Mouse (Mus musculus): ENCODE data around the gene Rps6ka5.

The Rps6ka5 gene

DNA sequence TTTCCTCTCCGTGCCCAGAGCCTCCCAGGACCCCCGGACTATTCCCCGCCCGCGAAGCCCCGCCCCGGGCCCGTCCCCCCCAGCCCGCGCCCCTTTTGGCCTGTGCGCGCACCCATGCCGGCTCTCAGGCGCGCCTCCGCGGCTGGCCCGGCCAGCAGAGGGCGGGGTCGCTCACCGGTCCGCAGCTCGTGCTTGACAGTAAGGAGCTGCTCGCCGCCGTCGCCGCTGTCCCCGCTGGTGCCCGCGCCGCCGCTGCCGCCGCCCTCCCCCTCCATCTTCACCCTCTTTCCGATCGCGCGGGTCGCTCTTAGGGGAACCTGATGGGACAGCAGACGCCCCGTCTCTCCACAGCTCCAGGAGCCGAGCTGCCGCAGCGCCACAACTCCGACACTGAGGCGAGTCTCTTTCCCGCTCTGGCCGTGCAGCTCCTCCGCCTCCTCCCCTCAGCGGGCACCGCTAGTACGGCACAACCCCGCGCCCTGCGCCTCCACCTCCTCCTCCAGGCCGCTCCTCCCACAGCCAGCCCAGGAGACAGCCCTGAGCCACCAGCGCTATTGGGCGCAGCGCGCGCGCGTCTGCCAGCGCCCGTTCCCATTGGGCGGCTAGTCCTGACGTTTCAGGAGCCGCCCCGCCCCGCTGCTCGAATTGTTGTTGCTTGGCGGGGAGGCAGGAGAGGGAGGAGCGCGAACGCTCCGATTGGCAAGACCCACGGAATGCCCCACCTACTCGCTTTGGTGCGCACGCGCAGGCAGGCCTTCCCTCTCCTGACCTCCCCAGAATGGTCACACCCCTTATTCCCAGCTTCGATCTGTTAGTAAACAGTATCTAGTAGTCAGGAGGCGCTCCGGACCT lies 2.0 kb downstream of the Rps6ka5 start:
- DNase-seq, result peak; percentile 98 to 99

DNA sequence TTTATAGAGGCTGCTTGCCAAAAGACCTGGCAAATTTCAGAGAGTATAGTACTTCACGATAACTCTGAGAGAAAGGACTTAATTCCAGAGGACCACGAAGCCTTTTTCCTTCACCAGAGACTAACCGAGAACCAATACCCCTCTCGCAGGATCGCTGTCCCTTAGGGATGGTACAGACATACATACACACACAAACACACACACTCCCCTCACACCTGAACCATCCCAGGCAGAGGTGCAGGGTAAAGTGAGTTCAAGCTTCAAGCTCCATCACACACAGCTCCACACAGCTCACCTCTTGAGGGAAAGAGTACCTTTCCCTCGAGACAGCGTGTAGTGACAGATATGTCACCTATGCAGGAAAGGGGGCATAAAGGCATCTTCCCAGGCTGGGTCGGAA lies 2.6 kb downstream of the Rps6ka5 start:
- no peak for DNase-seq

DNA sequence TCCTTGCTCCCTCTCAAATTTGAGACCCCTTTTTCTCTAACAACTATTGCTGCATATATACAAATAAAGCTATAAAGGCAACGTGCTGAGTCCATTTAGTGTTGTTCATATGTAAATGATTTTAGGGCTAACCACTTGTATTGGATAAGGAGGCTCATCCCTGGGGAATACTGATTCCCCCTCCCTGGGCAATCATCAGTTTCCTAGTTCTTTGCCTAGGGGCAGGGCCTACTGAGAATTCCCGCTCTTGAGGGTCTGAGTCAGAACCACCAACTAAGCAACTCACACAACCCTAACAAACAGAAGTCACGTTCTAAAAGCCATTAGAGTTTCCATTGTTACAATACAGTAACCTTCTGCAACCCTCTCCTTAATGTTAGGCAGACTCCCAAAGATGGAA lies 6.0 kb downstream of the Rps6ka5 start:
- DNase-seq, result no peak

DNA sequence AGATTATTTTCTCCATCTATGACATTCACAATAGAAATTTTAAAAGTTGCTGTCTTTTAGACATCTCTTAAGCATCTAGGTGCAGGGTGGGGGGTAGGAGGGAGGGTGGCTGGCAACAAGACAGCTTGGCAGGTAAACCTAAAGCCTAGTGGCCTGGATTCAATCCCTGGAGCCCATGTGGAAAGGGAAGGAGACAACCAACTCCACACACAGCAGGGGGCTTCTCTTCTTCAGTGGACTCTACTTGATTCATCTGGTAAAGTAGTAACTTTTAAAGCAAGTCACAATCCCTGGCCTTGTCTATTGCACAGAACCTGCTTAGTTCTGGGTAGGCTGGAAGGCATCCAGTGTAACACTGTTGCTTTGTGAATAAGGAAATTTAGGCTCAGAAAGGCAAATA lies 9.3 kb downstream of the Rps6ka5 start:
- DNase-seq, result peak; percentile 45 to 60

DNA sequence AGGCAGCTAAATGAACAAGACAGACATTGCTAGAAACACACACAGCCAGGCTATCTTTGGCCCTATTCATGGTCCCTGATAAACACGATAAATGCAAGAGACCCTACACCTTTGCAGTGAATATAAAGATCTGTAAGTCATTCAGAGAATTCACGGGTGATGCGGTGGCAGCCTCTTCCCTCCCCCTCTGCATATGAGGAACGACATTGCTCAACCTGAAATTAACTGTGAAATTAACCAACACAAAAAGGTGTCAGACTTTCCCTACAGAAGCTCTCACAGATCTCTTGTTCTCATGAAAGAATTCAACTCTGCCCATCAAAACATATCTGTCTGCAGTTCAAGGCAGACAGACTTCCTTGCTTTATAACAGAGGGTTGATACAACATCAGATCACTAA lies 9.8 kb downstream of the Rps6ka5 start:
- no peak for DNase-seq

DNA sequence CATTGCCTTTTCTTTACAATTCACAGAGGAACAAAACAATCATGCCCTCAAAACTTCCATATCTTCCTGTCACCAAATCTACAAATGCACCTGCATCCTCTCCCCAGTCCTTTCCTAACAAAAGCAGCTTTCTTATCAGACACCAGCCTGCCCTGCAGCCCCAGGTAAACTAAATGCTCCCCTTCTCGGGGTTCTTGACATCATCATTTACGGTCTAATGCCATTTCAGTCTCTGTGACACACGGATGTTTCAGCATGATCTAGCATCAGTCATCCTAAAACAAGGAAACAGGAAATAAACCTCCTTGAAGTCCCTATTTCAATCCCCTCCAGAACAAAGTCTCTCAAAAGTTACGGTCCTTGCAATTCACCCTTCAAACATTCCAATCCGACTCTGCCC lies 15.0 kb downstream of the Rps6ka5 start:
- no peak for DNase-seq

DNA sequence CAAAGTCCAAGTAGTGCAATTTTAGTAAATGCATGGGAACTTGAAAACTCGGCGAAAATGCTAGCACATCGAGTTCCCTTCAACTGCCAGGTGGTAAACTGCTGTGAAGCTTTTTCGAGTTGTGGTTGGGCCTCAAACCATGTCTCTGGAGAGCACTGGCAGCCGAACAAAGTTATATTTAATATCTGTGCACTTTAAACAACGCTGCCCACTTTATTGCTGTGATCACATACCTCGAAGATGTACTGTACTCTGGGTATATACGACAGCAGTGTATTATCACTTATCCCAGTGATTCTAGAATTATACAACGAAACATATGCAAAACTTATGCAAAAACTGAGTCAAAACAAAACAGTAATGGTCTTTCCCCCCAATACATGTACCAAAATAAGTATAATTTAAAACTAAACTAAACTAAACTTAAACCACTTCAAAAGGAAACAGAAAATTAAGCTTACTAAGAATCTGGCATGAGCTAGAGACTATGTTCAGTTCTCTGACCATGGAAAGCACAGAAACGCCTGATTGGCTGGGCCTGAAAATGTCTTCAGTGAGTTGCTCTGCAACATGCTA lies 15.6 kb downstream of the Rps6ka5 start:
- no peak for DNase-seq

DNA sequence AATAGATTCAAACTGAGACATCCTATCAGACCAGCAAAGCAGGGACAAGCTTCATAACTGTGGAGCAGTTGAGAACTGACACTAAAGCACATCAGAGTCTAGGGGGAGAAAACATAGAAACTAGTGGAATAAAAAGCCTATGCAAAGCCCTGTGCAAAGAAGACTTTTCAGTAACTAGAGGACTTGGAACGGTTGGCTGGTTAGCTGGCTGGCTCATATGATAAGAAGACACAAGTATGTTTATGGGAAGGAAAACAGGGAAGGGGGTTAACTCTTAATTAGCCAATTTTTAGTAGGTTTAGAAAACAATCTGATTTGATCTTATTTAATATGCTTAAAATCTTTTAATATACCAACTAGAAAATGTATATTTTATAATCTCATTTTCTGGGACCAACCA lies 16.4 kb downstream of the Rps6ka5 start:
- no peak for DNase-seq

DNA sequence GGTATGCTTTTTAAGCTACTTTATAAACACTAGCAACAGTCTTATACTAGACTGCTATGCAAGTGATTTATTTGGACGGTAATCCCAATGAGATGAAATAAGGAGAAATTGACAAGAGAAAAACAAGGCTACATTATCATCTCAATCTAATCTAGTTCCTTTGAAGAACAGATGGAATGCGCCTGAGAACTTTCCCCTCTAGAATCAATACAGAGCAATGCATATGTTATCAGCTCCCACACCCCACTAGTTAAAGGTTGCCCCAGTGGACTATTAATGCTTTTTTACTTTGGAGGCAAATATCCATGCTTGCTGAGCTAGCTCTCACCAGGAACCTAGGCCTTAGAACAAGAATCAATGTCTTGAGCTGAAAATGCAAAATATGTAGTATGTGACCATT lies 19.5 kb downstream of the Rps6ka5 start:
- DNase-seq, result no peak

DNA sequence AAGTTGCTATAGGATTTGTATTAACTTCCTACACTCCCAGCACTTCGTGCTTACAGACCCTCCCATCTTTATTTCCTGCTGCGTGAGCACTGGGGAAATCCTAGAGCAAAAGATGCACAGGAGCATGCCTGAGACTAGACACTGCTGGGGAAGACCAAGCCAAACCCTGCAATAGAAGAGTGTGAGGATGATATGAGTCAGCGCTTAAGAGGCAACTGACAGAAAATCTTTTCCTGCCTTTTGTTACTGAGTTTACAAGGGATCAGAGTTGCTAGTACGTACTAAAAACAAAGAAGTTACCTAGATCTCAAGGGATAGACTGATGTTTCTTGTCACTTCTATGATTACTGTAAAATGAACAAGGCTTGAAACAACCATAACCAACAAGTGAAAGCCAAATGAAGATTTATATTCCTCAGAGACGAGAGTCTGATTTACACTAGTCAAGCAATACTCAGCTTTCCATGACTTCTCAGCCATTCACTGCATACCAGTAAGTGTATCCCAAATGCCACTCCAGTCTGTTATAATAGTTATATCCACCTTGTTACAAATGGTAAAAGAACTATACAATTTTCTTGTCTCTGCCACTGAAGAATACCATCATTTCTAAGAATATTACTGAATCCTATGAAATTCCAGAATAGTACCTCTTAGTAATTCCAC lies 21.6 kb downstream of the Rps6ka5 start:
- DNase-seq, result no peak

DNA sequence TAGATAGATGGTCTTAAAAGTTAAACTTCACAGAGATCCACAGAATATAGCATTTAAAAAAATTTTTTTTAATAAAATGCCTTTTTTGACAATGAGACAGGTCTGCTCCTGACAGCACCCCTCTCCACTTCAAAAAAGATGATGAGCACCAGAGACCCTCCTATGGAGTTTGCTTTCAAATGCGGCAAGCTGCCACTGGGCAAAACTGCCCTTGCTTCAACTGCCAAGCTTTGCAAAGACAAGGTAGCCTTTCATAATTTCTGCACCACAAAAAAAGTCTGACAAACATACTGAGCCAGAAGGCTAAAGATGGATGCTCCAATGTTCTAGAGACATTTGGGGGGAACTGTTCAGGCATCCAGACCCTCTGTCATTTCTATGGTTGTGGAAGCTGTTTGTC lies 28.8 kb downstream of the Rps6ka5 start:
- no peak for DNase-seq

DNA sequence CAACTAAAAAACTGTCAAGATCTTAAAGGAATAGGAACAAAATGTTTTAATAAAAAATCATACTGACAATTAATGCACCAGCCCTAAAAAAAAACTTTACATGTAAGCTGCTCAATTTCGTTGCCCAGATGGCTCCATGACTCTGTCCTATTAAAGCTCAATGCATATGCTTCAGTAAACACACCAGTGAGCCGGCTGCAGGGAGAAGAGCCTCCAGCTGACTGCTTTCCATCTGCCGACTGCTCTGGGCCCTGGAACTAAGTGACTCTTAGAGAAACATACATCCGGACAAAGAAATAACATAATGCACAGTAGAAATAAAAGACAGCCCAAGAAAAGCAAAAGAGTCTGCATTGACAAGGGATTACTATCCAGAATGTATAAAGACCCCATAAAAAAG lies 30.2 kb downstream of the Rps6ka5 start:
- peak; percentile 64 to 68 for DNase-seq

DNA sequence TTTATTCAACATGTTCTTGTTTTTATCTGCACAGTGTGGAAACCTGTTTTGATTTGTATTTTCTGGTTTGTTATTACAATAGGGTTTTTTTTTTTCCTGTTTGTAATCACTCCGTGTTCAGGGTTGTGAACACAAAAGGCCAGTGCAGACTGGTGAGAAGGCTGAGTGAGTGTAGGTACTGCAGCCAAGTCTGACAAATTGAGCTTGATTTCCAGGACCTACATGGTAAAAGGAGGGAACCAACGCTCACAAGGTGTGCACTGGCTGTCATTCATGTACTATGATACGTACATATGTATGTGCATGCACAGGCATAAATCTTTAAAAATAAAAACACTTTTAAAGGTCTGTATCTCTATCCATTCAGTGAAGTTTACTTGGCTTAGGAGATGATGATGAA lies 31.5 kb downstream of the Rps6ka5 start:
- DNase-seq, result no peak

DNA sequence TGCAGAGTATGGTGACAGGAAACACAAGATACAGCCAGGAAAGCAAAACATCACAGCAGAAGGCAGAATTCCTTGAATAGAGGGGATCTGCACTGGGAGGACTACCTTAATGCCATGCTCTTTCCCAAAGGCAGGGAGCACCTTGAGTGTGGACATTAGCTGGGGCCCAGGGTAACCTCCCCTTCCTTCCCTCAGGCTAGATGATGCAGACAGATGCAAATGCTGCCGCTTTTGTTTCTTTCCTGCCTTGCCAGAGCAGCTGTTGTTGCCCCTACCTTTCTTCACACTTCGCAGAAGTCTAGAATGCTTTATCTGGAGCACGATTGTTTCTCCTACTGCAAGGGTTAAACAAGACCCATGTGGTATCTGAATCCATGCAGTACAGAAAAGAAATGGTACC lies 34.6 kb downstream of the Rps6ka5 start:
- no peak for DNase-seq

DNA sequence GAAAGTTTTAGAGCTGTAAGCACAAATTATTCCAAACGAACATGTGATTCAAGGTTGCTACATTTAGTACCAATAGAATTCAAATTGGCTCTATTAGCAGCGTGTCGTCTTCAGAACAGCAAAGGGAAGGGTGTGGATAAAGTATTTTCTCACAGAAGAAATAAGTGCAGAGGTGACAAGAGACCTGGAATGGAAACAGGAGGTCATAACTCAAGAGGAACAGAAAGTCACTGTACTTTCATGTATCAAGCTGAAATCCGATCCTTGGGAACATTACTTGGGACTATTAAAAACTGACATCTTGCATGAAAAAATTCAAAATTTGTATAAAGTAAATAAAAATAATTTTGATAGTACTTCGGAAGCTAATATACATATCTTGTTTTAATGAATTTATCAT lies 36.3 kb downstream of the Rps6ka5 start:
- DNase-seq, result no peak

DNA sequence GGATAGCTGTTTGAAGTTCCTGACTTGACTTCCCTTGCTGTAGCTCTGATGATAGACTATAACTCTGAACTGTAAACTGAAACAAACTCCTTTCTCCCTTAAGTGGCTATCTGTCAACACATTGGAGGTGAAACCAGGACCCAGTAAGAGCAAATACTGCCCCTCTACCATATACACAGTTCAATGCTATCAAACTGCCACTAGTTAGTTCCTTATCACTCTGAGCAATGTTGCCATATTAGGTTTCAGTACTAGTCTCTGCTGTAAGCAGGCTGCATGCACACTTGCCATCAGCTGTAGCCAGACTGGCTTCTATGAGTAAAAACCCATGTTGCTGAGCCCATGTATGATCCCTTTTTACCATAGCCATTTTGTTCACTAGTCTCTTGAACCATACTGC lies 38.6 kb downstream of the Rps6ka5 start:
- DNase-seq, result no peak

DNA sequence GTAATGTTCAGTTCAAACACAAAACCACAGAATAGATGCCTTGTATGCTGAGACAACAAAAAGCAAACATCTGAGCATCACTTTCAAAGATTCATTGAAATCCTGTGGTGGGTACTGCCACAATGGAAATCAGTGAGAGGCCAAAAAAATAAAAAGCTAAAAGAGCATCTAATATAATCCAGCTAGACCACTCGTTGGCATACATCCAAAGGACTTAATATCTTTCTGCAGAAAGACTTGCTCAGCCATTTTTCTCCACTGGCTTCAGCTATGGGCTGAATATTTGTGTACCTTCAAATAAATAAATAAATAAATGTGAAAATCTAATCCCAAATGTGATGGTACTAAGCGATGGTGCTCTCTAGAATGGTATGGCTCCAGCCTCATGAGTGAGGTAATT lies 39.8 kb downstream of the Rps6ka5 start:
- DNase-seq, result no peak

DNA sequence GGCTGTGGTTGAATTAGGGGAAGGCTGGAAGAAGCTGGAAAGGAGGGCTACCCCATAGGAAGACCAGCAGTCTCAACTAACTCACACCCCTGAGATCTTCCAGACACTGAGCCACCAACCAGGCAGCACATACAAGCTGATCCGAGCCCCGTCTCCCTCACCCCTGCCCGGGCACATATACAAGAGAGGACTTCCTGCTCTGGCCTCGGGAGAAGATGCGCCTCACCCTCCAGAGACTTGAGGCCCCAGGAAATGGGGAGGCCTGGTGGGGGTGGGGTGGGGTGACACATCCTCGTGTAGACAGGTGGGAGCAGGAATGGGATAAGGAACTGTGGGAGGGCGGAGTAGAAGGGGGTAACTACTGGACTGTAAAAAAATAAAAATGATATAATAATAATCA lies 45.0 kb downstream of the Rps6ka5 start:
- no peak for DNase-seq

DNA sequence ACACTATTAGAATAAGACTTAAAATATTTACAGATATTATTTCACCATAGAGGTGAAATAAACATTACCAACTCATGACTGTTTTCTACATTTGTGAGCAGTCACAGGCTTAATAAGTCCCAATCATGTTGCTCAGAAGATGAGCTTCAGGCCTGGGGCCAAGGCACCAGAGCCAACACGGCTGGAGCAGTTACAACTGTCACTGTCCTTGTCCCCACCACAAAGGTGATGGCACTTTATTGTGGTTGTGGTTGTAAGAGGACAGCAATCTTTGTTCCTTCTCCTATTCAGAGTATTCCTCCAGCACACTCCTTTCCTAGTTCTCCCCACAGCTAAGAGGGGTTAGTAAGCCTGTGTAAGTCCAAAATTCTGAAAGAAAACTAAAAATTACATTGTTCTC lies 45.5 kb downstream of the Rps6ka5 start:
- peak in 1 of 2 experiments; percentile 41 for DNase-seq

DNA sequence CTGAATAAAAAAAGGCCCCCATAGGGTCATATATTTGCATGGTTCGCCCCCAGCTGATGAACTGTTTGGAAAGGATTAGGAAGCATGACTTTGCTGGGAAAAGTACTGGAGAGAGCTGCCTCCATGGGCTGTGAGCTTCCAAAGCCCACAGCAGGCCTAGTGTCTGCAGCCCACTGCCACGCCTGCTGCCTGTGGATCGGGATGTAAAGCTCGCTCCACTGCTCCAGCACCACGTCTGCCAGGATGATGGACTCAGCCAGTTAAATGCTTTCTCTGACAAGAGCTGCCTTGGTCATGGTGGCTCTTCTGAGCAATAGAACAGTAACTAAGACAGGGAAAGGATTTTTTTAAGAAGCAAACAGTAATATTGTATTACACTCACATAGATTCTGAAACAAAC lies 46.1 kb downstream of the Rps6ka5 start:
- no peak for DNase-seq

DNA sequence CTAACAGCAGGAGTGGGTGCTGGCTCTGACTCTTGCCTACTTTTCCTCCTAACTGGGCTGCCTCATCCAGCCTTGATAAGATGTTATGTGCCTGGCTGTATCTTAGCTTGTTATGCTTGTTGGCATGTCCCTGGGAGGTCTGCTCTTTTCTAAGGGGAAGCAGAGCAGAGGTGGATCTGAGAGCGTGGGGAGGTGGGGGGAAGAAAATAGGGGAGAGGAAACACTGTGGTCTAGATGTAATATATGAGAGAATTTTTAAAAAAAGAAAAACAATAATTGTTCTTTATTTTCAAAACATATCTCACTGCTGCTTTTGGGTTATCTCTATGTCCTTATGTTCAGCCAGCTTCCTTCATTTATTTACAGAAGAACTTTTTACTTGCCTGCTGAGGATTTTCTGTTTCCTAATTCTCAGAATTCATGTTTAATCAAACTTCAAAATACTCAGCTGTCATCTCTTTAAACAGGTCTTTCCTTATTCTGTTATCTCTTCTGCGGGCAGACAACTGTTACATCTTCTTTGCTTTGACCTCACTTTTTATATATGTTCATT lies 56.1 kb downstream of the Rps6ka5 start:
- DNase-seq, result no peak

DNA sequence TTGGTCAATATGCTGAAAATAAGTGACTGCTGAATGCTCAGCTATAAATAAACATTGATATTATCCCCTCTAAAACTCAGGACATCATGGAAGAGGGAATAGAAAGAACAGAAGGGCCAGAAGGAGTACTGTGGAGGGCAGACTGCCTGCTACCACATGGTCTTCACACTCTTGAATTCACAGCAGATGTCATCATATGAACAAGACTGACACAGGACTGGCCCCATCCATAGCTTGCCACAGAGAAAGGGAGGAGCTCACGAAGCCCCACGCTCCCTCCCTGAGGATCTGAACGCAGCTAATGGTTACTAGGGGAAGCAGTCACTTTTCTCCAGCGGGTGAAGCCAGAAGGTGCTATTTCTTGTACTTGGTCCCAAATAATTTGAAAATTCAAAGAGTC lies 61.5 kb downstream of the Rps6ka5 start:
- DNase-seq, result no peak

DNA sequence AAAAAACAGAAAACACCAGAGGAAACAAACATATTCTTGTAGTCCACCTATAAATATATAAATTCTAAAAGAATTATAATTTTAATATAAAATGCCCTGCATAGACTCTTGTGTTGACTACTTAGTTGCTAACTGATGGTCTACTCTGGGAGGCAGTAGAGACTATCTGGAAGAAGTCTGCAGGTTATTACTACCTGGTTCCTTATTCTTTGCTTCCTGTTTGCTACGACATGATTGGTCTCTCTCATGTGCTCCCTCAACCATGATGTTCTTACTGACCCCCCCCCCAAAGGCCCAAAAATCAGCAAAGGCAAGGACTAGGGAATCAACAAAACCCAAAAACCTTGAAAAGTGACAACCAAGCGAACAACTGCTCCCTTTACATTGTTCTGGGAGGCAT lies 66.7 kb downstream of the Rps6ka5 start:
- no peak for DNase-seq

DNA sequence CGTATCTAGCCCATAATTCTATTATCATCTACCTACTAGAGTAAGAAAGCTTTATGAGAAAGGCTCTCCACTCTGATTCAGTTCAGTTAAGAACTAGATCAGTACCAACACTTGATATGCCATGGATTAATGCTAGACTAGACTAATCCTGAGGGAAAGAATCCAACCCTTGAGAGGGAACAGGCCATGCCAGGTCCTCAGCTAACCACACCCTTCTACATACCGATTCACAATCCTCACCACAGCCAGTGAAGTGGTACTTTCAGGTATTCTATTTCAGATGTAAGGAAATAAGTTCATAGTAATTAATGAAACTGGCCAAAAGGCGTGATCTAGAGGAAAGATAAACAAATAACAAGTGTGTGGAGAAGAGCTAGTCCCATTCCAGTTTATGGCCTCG lies 70.8 kb downstream of the Rps6ka5 start:
- DNase-seq, result no peak
